Mouse (Mus musculus) forelimb bud, embryonic 11.5 days (tissue): ENCODE measurements around the gene Dpep2nb.

Experiments used
- DNase-seq: peaks from one replicate; pipeline ENCODE4 v3.0.0-alpha.2; 2012; ENCODE audit warnings: low read depth, low spot score

The Dpep2nb gene

GRCm38 (mm10) chr8:105961536-105961935 lies 44.2 kb downstream of the Dpep2nb start:
- DNase-seq: no peak

- no peak for DNase-seq
These were observed 44.7 kb downstream of the Dpep2nb start for GRCm38 (mm10) chr8:105961101-105961500.

DNA sequence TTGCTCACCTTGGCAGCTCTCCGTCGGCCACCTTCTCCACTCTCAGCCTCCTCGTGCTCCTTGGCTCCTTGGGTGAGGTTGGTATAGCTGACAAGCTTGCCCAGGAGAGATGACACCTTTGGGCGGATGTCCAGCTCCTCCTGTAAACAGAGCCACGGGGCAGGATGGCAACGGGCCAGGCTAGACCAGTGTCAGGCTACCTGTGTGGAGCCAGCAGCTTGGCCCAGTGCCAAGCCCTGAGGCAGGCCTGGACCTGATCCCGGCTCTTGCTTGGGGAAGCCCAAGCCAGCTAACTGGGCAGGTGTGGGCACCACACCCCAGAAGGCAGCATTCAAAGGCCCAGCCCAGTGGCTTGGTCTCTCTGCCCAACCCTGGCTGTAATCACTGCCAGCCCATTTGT lies 46.4 kb downstream of the Dpep2nb start:
- DNase-seq: no peak

DNA sequence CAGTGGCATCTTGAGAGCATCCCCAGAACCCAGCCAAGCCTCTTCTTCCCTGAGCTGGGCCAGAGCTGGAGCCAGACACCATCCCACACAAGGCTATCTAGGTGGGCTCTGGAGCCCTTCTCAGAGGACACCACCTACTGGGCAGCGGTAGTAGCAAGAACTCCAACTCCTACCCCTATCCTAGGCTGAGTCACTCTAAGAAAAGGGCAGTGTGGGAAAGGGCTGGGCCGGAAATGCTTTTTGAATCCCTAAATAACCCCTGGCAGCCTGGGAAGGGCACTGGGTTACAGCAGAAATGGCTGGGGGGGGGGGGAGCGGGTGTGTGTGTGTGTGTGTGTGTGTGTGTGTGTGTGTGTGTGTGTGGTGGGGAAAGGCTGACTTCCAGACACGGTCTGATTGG lies 48.0 kb downstream of the Dpep2nb start:
- no peak for DNase-seq

GRCm38 (mm10) chr8:105956556-105956955 lies 49.2 kb downstream of the Dpep2nb start:
- no peak for DNase-seq

GRCm38 (mm10) chr8:105951057-105951659 lies 54.6 kb downstream of the Dpep2nb start:
- DNase-seq: no peak

GRCm38 (mm10) chr8:105949350-105949749 lies 56.4 kb downstream of the Dpep2nb start:
- no peak for DNase-seq
